Comparison of ENCODE assay signal across 8 mouse cellular contexts in genomic region chr8:80814087-80814791, GRCm38 (mm10).
A peak's percentile ranks its signal among the peaks of the same experiment; 100 is the strongest.
DNase-seq lines count a peak whose midpoint lies in the region; ATAC-seq and TF ChIP-seq lines count a peak whose summit lies in the region.

No protein-coding gene starts in this region.

- H3K27ac ChIP-seq in lung, embryonic 14.5 days (ENCODE audit: low read depth), result no peak overlapping the region
- H3K27ac ChIP-seq in forebrain, embryonic 16.5 days (ENCODE audit: low read length), result no peak overlapping the region
- H3K27ac ChIP-seq in intestine, embryonic 16.5 days (ENCODE audit: low read length), result peak overlapping the region; percentile 31; the same call in 1 of the 2 replicates
- H3K27ac ChIP-seq in stomach, embryonic 15.5 days, result peak overlapping the region; percentile 64; the same call in 1 of the 2 replicates

- no peaks in the 10 kb centered on the region for H3K27me3 ChIP-seq in lung, embryonic 14.5 days (ENCODE audit: insufficient read depth, low read length)
- H3K27me3 ChIP-seq in forebrain, embryonic 16.5 days (replicated peaks; ENCODE audit: control insufficient read depth, insufficient read depth, low read length), result no peaks in the 10 kb centered on the region
- H3K27me3 ChIP-seq in intestine, embryonic 16.5 days (replicated peaks; ENCODE audit: control insufficient read depth, insufficient read depth, low read length), result no peaks in the 10 kb centered on the region
- H3K27me3 ChIP-seq in stomach, embryonic 15.5 days (replicated peaks), result no peaks in the 10 kb centered on the region

- no peak for TF ChIP-seq CTCF in lung, embryonic 14.5 days (IDR thresholded peaks at IDR 0.05; ENCODE audit: low read depth)

- no peak overlapping the region for H3K9ac ChIP-seq in lung, embryonic 14.5 days
- no peak overlapping the region for H3K9ac ChIP-seq in forebrain, embryonic 16.5 days (replicated peaks; ENCODE audit: low read depth, low read length)
- no peak overlapping the region for H3K9ac ChIP-seq in intestine, embryonic 16.5 days (ENCODE audit: low read depth, low read length)
- no peak overlapping the region for H3K9ac ChIP-seq in stomach, embryonic 15.5 days

- peak; percentile 64; the same call in 1 of the 2 replicates for ATAC-seq in lung, embryonic 14.5 days (ENCODE audit: insufficient read depth)
- ATAC-seq in forebrain, embryonic 16.5 days, result peak; percentile 63
- ATAC-seq in intestine, embryonic 16.5 days, result peak; percentile 37
- ATAC-seq in stomach, embryonic 15.5 days (ENCODE audit: insufficient read depth, low FRiP score, low read depth), result peak; percentile 57; the same call in 1 of the 2 replicates

- WGBS in lung, embryonic 14.5 days, result 24% methylated on average over 13 of the region's 13 CpGs
- 32% methylated on average over 13 of the region's 13 CpGs for WGBS in forebrain, embryonic 16.5 days
- 29% methylated on average over 13 of the region's 13 CpGs for WGBS in intestine, embryonic 16.5 days
- 32% methylated on average over 13 of the region's 13 CpGs for WGBS in stomach, embryonic 15.5 days

- peaks cover 9% of the 10 kb centered on the region for H3K4me1 ChIP-seq in lung, embryonic 14.5 days (ENCODE audit: insufficient read depth)
- peaks cover 13% of the 10 kb centered on the region for H3K4me1 ChIP-seq in forebrain, embryonic 16.5 days (replicated peaks; ENCODE audit: control insufficient read depth, insufficient read depth, low read length)
- peaks cover 34% of the 10 kb centered on the region for H3K4me1 ChIP-seq in intestine, embryonic 16.5 days (ENCODE audit: control insufficient read depth, insufficient read depth, low read length)
- H3K4me1 ChIP-seq in stomach, embryonic 15.5 days, result peaks cover 30% of the 10 kb centered on the region

- H3K9me3 ChIP-seq in lung, embryonic 14.5 days (ENCODE audit: low read depth, low read length), result no peaks in the 10 kb centered on the region
- no peaks in the 10 kb centered on the region for H3K9me3 ChIP-seq in forebrain, embryonic 16.5 days (ENCODE audit: control insufficient read depth, low read length)
- no peaks in the 10 kb centered on the region; the same call in 1 of the 2 replicates for H3K9me3 ChIP-seq in intestine, embryonic 16.5 days (ENCODE audit: control insufficient read depth, low read length)
- H3K9me3 ChIP-seq in stomach, embryonic 15.5 days, result no peaks in the 10 kb centered on the region

- 0 out of 2 replicates have a peak, but pooled peaks cover 2% of the 10 kb centered on the region for H3K36me3 ChIP-seq in lung, embryonic 14.5 days (ENCODE audit: insufficient read depth)
- no peaks in the 10 kb centered on the region for H3K36me3 ChIP-seq in forebrain, embryonic 16.5 days (ENCODE audit: control insufficient read depth, insufficient read depth)
- H3K36me3 ChIP-seq in intestine, embryonic 16.5 days (ENCODE audit: control insufficient read depth, insufficient read depth, low read length), result no peaks in the 10 kb centered on the region
- no peaks in the 10 kb centered on the region for H3K36me3 ChIP-seq in stomach, embryonic 15.5 days

- DNase-seq in lung, embryonic 14.5 days, result peak; percentile 46
- DNase-seq in lung, postnatal 14 days, result no peak
- no peak for DNase-seq in frontal cortex, postnatal 25 days (ENCODE audit: low spot score in 2 of 2)
- DNase-seq in left cerebral cortex, postnatal 36 days (ENCODE audit: low spot score in 2 of 2), result no peak
- no peak for DNase-seq in urinary bladder, postnatal 4 days (ENCODE audit: low spot score in 2 of 2)

- no peak overlapping the region for H3K4me2 ChIP-seq in lung, embryonic 14.5 days
- no peak overlapping the region; the same call in 1 of the 2 replicates for H3K4me2 ChIP-seq in forebrain, embryonic 16.5 days (ENCODE audit: low read length)
- no peak overlapping the region for H3K4me2 ChIP-seq in intestine, embryonic 16.5 days (ENCODE audit: low read depth, low read length)
- peak overlapping the region; percentile 5; the same call in 1 of the 2 replicates for H3K4me2 ChIP-seq in stomach, embryonic 15.5 days

- no peak overlapping the region for H3K4me3 ChIP-seq in lung, embryonic 14.5 days (ENCODE audit: low read depth, low read length)
- no peak overlapping the region for H3K4me3 ChIP-seq in forebrain, embryonic 16.5 days (replicated peaks; ENCODE audit: low read length)
- H3K4me3 ChIP-seq in intestine, embryonic 16.5 days (ENCODE audit: low read length), result no peak overlapping the region
- H3K4me3 ChIP-seq in stomach, embryonic 15.5 days (replicated peaks), result no peak overlapping the region

- intact Hi-C loops in left cerebral cortex, postnatal 36 days (cut with DNase I), result loop anchor here (5.0 kb wide), 1 partner anchor 63 kb away; no protein-coding TSS in a partner anchor

Comparison
In these comparisons a context has a peak if more than half of its experiments do, and no peak if none do; other contexts are left out.
1. H3K27ac ChIP-seq: peak in intestine, embryonic 16.5 days (single experiment) and stomach, embryonic 15.5 days (single experiment); none in lung, embryonic 14.5 days (single experiment) and forebrain, embryonic 16.5 days (single experiment).
2. Peak in every context shown above with its lines, with median percentiles within 50 percentile points of each other: ATAC-seq.